Mouse (Mus musculus) liver, embryonic 14.5 days (tissue): ENCODE measurements around the gene Mfsd4b1.

Source experiments
- CTCF ChIP-seq: IDR thresholded peaks from 2 replicates; pipeline ENCODE4 v1.5.1; 2016; ENCODE audit warnings: antibody characterized with exemption, low read depth, control low read depth
- EP300 ChIP-seq: IDR thresholded peaks from 2 replicates; pipeline ENCODE4 v1.6.1; 2016; ENCODE audit warnings: antibody characterized with exemption, low read depth

GRCm38 (mm10) chr10:40006963-40007362 lies 18.1 kb downstream of the Mfsd4b1 start:
- no peak for TF ChIP-seq CTCF
- TF ChIP-seq EP300, result no peak
